Mouse (Mus musculus): Measurements from ENCODE around the gene Sfpq.

- no peak for TF ChIP-seq POLR2A (IDR thresholded peaks at IDR 0.05; ENCODE audit: insufficient read length, low read depth)
- TF ChIP-seq POLR2AphosphoS2 (IDR thresholded peaks at IDR 0.05; ENCODE audit: insufficient read length, low read depth), result no peak
- TF ChIP-seq E2F4 (IDR thresholded peaks at IDR 0.05; ENCODE audit: insufficient read depth), result no peak
- TF ChIP-seq MYOD1 (IDR thresholded peaks at IDR 0.05; ENCODE audit: control insufficient read depth in 1 of 3, insufficient read length in 2 of 3, low read depth in 2 of 3), result no peak
- no peak for TF ChIP-seq CEBPB (IDR thresholded peaks at IDR 0.05; ENCODE audit: insufficient read depth, poor library complexity, severe bottlenecking)
- no peak for TF ChIP-seq REST (IDR thresholded peaks at IDR 0.05; ENCODE audit: insufficient read depth, insufficient read length)
- TF ChIP-seq MAX (IDR thresholded peaks at IDR 0.05; ENCODE audit: low read depth), result no peak
- TF ChIP-seq USF1 (IDR thresholded peaks at IDR 0.05; ENCODE audit: low read depth), result no peak
- TF ChIP-seq MYOG (IDR thresholded peaks at IDR 0.05; ENCODE audit: control insufficient read depth in 1 of 3, insufficient read depth in 1 of 3, insufficient read length in 2 of 3, low read depth in 2 of 3), result no peak
Measured at GRCm38 (mm10) chr4:126978706-126979105, 42.4 kb upstream of the Sfpq start.
